Mouse (Mus musculus) liver, embryonic 14.5 days (tissue): ENCODE data around the gene Gna14.

ENCODE experiments used
- CTCF ChIP-seq: IDR thresholded peaks from 2 replicates; pipeline ENCODE4 v1.5.1; 2016; ENCODE audit warnings: antibody characterized with exemption, low read depth, control low read depth
- EP300 ChIP-seq: IDR thresholded peaks from 2 replicates; pipeline ENCODE4 v1.6.1; 2016; ENCODE audit warnings: antibody characterized with exemption, low read depth

GRCm38 (mm10) chr19:16456181-16456580 lies 20.6 kb downstream of the Gna14 start:
- TF ChIP-seq CTCF, result no peak
- no peak for TF ChIP-seq EP300
